Mouse (Mus musculus) megakaryocyte, embryonic 14.5 days (primary cell): ENCODE data around the gene Sema6c. TPM values are rescaled to one million over a fixed set of nuclear protein-coding genes. Genes with fewer than 3 reads are reported as not detected.
A peak's percentile ranks its signal among the peaks of the same experiment; 100 is the strongest.
"Not testable (repeated sequence)": the region's sequence is repeated elsewhere in the genome, so short reads cannot be mapped to it uniquely, and the experiment has no call there.

Experiments used
- H3K27me3 ChIP-seq: replicated peaks from 2 replicates; pipeline ENCODE3; 2012; ENCODE audit warnings: inconsistent platforms
- H3K36me3 ChIP-seq: replicated peaks from 2 replicates; pipeline ENCODE3; 2012; ENCODE audit warnings: low read length, inconsistent platforms, mixed read lengths
- H3K4me1 ChIP-seq: 2 replicates; pipeline ENCODE4 v1.6.1; 2012; ENCODE audit warnings: inconsistent platforms
- H3K4me3 ChIP-seq: replicated peaks from 2 replicates; pipeline ENCODE3; 2012; ENCODE audit warnings: moderate library complexity, mild to moderate bottlenecking, inconsistent platforms
- H3K9me3 ChIP-seq: 2 replicates; pipeline ENCODE4 v1.6.1; 2012; ENCODE audit warnings: inconsistent platforms
- FLI1 ChIP-seq: IDR thresholded peaks from 2 replicates; pipeline ENCODE4 v1.6.1; 2012; ENCODE audit warnings: low read length, inconsistent platforms, mixed read lengths
- GATA1 ChIP-seq: IDR thresholded peaks from 3 replicates; pipeline ENCODE4 v1.6.1; 2012; ENCODE audit warnings: mixed read lengths, low read length, inconsistent platforms, borderline replicate concordance
- polyA plus RNA-seq: library from polyadenylated mRNA; stranded (reverse); fragments of >175 nt; gene quantifications from 2 replicates; pipeline ENCODE4 v1.2.3, GENCODE M21; 2012; ENCODE audit warnings: low replicate concordance; ENCODE audit not compliant: insufficient read depth

The Sema6c gene
- polyA plus RNA-seq, 1 experiment = 1.2 TPM

DNA sequence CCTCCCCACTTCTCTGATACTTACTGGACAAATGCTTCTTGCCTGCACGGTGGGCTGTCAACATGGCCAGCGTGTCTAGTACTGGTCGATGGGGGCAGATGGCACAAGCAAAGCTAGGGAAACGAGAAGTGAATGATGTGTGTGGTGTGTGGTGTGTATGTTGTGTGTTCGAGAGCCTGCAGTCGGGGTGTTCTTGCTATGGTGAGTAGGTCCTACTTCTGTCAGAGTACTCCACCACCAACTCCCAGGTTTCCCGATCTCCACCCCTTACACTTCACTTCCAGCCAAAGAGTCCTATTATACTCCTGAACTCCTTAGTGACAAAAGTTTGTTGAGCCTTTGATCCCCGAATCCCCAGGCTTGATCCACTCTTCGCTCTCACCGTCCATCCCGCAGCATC is 27.1 kb upstream of the Sema6c start:
- H3K9me3 ChIP-seq = no peaks in the 10 kb centered on the region
- TF ChIP-seq FLI1 (no peak), GATA1 (no peak)
- peaks cover 62% of the 10 kb centered on the region for H3K36me3 ChIP-seq

DNA sequence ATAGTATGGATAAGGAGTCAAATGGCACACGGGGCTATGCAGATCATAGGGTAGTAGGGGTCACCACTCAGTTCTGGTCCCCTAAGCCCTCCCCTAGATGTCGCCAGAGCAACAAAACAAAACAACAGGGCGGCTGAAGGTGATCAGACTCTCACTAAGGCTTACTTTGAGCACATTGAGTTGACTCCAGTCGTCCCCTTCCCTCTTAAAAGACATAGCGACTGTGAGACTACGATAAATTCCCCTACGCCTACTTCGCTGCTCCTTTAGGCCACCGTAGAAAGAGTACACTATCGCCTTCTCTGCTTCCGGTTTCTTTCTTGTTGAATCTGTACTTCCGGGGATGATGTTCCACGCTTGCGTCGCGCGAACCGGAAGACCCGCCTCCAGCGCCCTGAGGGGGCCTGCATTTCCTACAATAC is 26.6 kb upstream of the Sema6c start, which contains the start of the genes Scnm1 and Lysmd1:
Scnm1 (minus strand) TSS at position 332 of the 422 bp plus-strand sequence.
Lysmd1 (plus strand) TSS at position 409 of the 422 bp plus-strand sequence.
- Histone ChIP-seq H3K4me3 (peak within 1 kb of the TSS; percentile 93), H3K36me3 (peaks cover 58% of the 10 kb centered on the region), H3K27me3 (no peaks in the 10 kb centered on the region), H3K9me3 (no peaks in the 10 kb centered on the region), H3K4me1 (peaks cover 37% of the 10 kb centered on the region)
- TF ChIP-seq FLI1 = no peak
- no peak; the same call in 2 of the 3 replicates for TF ChIP-seq GATA1

More for the DNA sequence above, 27.1 kb upstream of the Sema6c start:
- Histone ChIP-seq H3K4me3 (peak overlapping the region; percentile 93), H3K27me3 (no peaks in the 10 kb centered on the region), H3K4me1 (peaks cover 41% of the 10 kb centered on the region)

GRCm38 (mm10) chr3:95134133-95134532 is 26.1 kb upstream of the Sema6c start:
- Histone ChIP-seq H3K36me3 (peaks cover 53% of the 10 kb centered on the region), H3K4me1 (peaks cover 37% of the 10 kb centered on the region)
- H3K27me3 ChIP-seq, H3K4me3 ChIP-seq, H3K9me3 ChIP-seq: not testable (repeated sequence)

DNA sequence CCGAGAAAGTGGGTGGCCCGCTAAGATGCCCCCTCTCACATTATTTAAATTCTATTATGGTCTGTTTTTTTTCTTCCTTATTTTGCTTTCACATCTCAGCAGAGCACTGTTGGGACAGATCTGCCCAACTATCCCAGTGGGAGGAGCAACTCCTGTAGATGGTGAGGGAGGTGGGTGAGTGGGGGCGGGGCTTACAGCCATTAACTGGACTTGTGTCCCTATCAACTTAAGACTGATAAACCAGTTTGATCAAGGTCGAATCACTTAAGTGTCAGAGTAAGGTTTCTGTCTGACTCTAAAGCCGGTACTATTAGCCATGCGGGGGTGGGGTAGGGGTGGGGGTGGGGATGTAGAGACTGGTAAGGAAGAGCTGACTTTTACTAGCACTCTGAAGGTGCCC is 25.2 kb upstream of the Sema6c start:
- peaks cover 45% of the 10 kb centered on the region for H3K4me1 ChIP-seq
- TF ChIP-seq FLI1 (no peak), GATA1 (no peak)
- peak overlapping the region; percentile 92 for H3K4me3 ChIP-seq
- H3K36me3 ChIP-seq = peaks cover 52% of the 10 kb centered on the region
- H3K27me3 ChIP-seq = no peaks in the 10 kb centered on the region
- H3K9me3 ChIP-seq = no peaks in the 10 kb centered on the region

GRCm38 (mm10) chr3:95135433-95136052 is 24.7 kb upstream of the Sema6c start:
- Histone ChIP-seq H3K4me1 (peaks cover 50% of the 10 kb centered on the region), H3K36me3 (peaks cover 53% of the 10 kb centered on the region), H3K4me3 (peak overlapping the region; percentile 92)

GRCm38 (mm10) chr3:95136336-95136735 is 23.9 kb upstream of the Sema6c start:
- no peaks in the 10 kb centered on the region for H3K27me3 ChIP-seq
- H3K9me3 ChIP-seq = no peaks in the 10 kb centered on the region
- TF ChIP-seq GATA1 (no peak), FLI1 (no peak)
- peaks cover 58% of the 10 kb centered on the region for H3K4me1 ChIP-seq
- peaks cover 54% of the 10 kb centered on the region for H3K36me3 ChIP-seq
- peak overlapping the region; percentile 92 for H3K4me3 ChIP-seq

More at GRCm38 (mm10) chr3:95135433-95136052, 24.7 kb upstream of the Sema6c start:
- TF ChIP-seq GATA1 (peak; percentile 46; the same call in 1 of the 3 replicates), FLI1 (no peak)
- Histone ChIP-seq H3K27me3 (no peaks in the 10 kb centered on the region), H3K9me3 (no peaks in the 10 kb centered on the region)

GRCm38 (mm10) chr3:95139586-95140288 is 20.5 kb upstream of the Sema6c start:
- Histone ChIP-seq H3K4me1 (peaks cover 64% of the 10 kb centered on the region), H3K4me3 (peak overlapping the region; percentile 79), H3K9me3 (no peaks in the 10 kb centered on the region), H3K36me3 (peaks cover 42% of the 10 kb centered on the region), H3K27me3 (no peaks in the 10 kb centered on the region)
- TF ChIP-seq GATA1 = no peak
- no peak for TF ChIP-seq FLI1

GRCm38 (mm10) chr3:95140289-95140595 is 20.0 kb upstream of the Sema6c start:
- TF ChIP-seq FLI1 (no peak), GATA1 (no peak)
- peak overlapping the region; percentile 79 for H3K4me3 ChIP-seq
- H3K4me1 ChIP-seq = peaks cover 61% of the 10 kb centered on the region
- peaks cover 42% of the 10 kb centered on the region for H3K36me3 ChIP-seq
- H3K27me3 ChIP-seq = no peaks in the 10 kb centered on the region
- no peaks in the 10 kb centered on the region for H3K9me3 ChIP-seq

DNA sequence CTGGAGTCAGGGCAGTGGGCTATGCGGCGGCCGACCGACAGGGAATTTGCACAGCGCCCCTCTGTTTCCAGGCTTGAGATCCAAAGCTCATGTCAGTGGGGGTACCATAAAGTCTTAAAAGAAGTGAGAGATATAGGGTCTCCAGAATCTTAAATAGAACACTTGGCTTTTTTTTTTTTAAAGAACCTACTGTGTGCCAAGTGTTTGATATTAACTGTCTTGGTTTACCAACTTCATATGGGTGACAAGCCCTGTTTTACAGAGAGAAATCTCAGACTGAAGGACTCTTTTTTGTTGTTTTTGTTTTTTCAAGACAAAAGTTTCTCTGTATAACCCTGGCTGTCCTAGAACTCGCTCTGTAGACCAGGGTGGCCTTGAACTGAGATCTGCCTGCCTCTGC is 19.5 kb upstream of the Sema6c start:
- H3K27me3 ChIP-seq = no peaks in the 10 kb centered on the region
- H3K36me3 ChIP-seq = peaks cover 42% of the 10 kb centered on the region
- H3K4me1 ChIP-seq = peaks cover 55% of the 10 kb centered on the region
- H3K4me3 ChIP-seq = peak overlapping the region; percentile 90
- no peak for TF ChIP-seq GATA1
- TF ChIP-seq FLI1 = no peak
- H3K9me3 ChIP-seq = no peaks in the 10 kb centered on the region

DNA sequence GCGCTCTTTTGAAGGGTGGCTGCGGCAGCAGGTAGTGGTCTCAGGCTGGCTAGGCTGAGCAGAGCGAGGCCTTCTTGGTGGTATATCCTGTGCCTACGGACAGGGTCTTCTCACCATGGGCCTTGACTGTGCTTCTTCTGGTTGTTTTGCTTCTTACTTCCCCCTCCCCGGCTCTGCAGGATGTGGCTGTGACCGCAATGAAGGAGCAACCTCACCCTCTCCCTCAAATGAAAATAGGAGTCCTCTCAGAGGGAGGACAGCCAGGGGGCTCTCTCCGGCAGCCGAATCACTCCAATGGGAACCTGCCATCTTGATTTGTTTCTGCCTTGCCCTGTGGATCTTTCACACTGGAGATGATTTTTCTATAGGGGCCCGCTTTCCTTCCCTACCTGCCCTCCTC is 18.8 kb upstream of the Sema6c start:
- Histone ChIP-seq H3K36me3 (peaks cover 38% of the 10 kb centered on the region), H3K4me3 (peak overlapping the region; percentile 90), H3K4me1 (peaks cover 48% of the 10 kb centered on the region), H3K9me3 (no peaks in the 10 kb centered on the region), H3K27me3 (no peaks in the 10 kb centered on the region)
- no peak for TF ChIP-seq GATA1
- no peak for TF ChIP-seq FLI1
